Mouse (Mus musculus): Measurements from ENCODE around the gene Olfr801. TPM values are rescaled to one million over a fixed set of nuclear protein-coding genes. Genes with fewer than 3 reads are reported as not detected.

Olfr801 gene
- not detected in 2 replicates for polyA plus RNA-seq (2012; rRNA removed)

GRCm38 (mm10) chr10:129673765-129674164 lies at the start of gene Olfr801:
Gene Olfr801 (minus strand): TSS chr10:129673865.
- 59% methylated on average over 1 of the region's 1 CpGs for WGBS
- no peak for TF ChIP-seq CTCF (IDR thresholded peaks at IDR 0.05; ENCODE audit: insufficient read depth, low read length)
- no peaks in the 10 kb centered on the region for H3K4me1 ChIP-seq (ENCODE audit: control insufficient read depth, insufficient read depth, low read length)
- no peak for DNase-seq
- no peak within 1 kb of the TSS for H3K4me3 ChIP-seq (replicated peaks; ENCODE audit: extremely low read depth, low read depth, low read length)

GRCm38 (mm10) chr10:129702910-129703309 lies 29.2 kb upstream of the Olfr801 start, which contains the start of gene Olfr804:
Gene Olfr804 (plus strand): TSS chr10:129703210.
- no peak for TF ChIP-seq POLR2A (IDR thresholded peaks at IDR 0.05; ENCODE audit: borderline replicate concordance, extremely low read depth, low read depth, low read length)
- no peak for TF ChIP-seq CTCF (IDR thresholded peaks at IDR 0.05; ENCODE audit: insufficient read depth, low read length)
- Histone ChIP-seq H3K4me3 (replicated peaks; ENCODE audit: extremely low read depth, low read depth, low read length) (no peak within 1 kb of the TSS), H3K4me1 (ENCODE audit: control insufficient read depth, insufficient read depth, low read length) (no peaks in the 10 kb centered on the region)
- no peak for DNase-seq

- no peak within 1 kb of the TSS for H3K4me3 ChIP-seq (replicated peaks; ENCODE audit: extremely low read depth, low read depth, low read length)
- TF ChIP-seq POLR2A (IDR thresholded peaks at IDR 0.05; ENCODE audit: borderline replicate concordance, extremely low read depth, low read depth, low read length) (no peak), CTCF (IDR thresholded peaks at IDR 0.05; ENCODE audit: insufficient read depth, low read length) (no peak)
- DNase-seq = no peak
- WGBS = 61% methylated on average over 2 of the region's 2 CpGs
- no peaks in the 10 kb centered on the region for H3K4me1 ChIP-seq (ENCODE audit: control insufficient read depth, insufficient read depth, low read length)
Measured at GRCm38 (mm10) chr10:129694186-129694585, 20.5 kb upstream of the Olfr801 start, which contains the start of gene Olfr803. Gene Olfr803 (minus strand): TSS chr10:129694286.

- DNase-seq = no peak
- 41% methylated on average over 1 of the region's 1 CpGs for WGBS
- Histone ChIP-seq H3K4me3 (replicated peaks; ENCODE audit: extremely low read depth, low read depth, low read length) (no peak within 1 kb of the TSS), H3K4me1 (ENCODE audit: control insufficient read depth, insufficient read depth, low read length) (no peaks in the 10 kb centered on the region)
- TF ChIP-seq POLR2A (IDR thresholded peaks at IDR 0.05; ENCODE audit: borderline replicate concordance, extremely low read depth, low read depth, low read length) (no peak), CTCF (IDR thresholded peaks at IDR 0.05; ENCODE audit: insufficient read depth, low read length) (no peak)
Measured at GRCm38 (mm10) chr10:129688069-129688468, 14.4 kb upstream of the Olfr801 start, which contains the start of gene Olfr802. Gene Olfr802 (minus strand): TSS chr10:129688169.

- H3K4me1 ChIP-seq (ENCODE audit: control insufficient read depth, insufficient read depth, low read length) = no peaks in the 10 kb centered on the region
- TF ChIP-seq CTCF (IDR thresholded peaks at IDR 0.05; ENCODE audit: insufficient read depth, low read length) (no peak), POLR2A (IDR thresholded peaks at IDR 0.05; ENCODE audit: borderline replicate concordance, extremely low read depth, low read depth, low read length) (no peak)
- no peak within 1 kb of the TSS for H3K4me3 ChIP-seq (replicated peaks; ENCODE audit: extremely low read depth, low read depth, low read length)
- DNase-seq = no peak
Measured at GRCm38 (mm10) chr10:129657394-129657793, 16.3 kb downstream of the Olfr801 start, which contains the start of gene Olfr800. Gene Olfr800 (plus strand): TSS chr10:129657694.

- no peak for DNase-seq
- H3K4me1 ChIP-seq (ENCODE audit: control insufficient read depth, insufficient read depth, low read length) = no peaks in the 10 kb centered on the region
- H3K4me3 ChIP-seq (replicated peaks; ENCODE audit: extremely low read depth, low read depth, low read length) = no peak overlapping the region
- WGBS = 87% methylated on average over 1 of the region's 1 CpGs
- TF ChIP-seq CTCF (IDR thresholded peaks at IDR 0.05; ENCODE audit: insufficient read depth, low read length) (no peak), POLR2A (IDR thresholded peaks at IDR 0.05; ENCODE audit: borderline replicate concordance, extremely low read depth, low read depth, low read length) (no peak)
Measured at GRCm38 (mm10) chr10:129651763-129652162, 21.9 kb downstream of the Olfr801 start.

- TF ChIP-seq CTCF (IDR thresholded peaks at IDR 0.05; ENCODE audit: insufficient read depth, low read length) = no peak
- TF ChIP-seq POLR2A (IDR thresholded peaks at IDR 0.05; ENCODE audit: borderline replicate concordance, extremely low read depth, low read depth, low read length) = no peak
- H3K4me3 ChIP-seq (replicated peaks; ENCODE audit: extremely low read depth, low read depth, low read length) = no peak within 1 kb of the TSS
- 12% methylated on average over 1 of the region's 1 CpGs for WGBS
- DNase-seq = no peak
- no peaks in the 10 kb centered on the region for H3K4me1 ChIP-seq (ENCODE audit: control insufficient read depth, insufficient read depth, low read length)
Measured at GRCm38 (mm10) chr10:129637184-129637583, 36.5 kb downstream of the Olfr801 start, which contains the start of gene Olfr799. Gene Olfr799 (plus strand): TSS chr10:129637484.

- Histone ChIP-seq H3K4me1 (ENCODE audit: control insufficient read depth, insufficient read depth, low read length) (no peaks in the 10 kb centered on the region), H3K4me3 (replicated peaks; ENCODE audit: extremely low read depth, low read depth, low read length) (no peak within 1 kb of the TSS)
- no peak for DNase-seq
- 70% methylated on average over 1 of the region's 1 CpGs for WGBS
- TF ChIP-seq POLR2A (IDR thresholded peaks at IDR 0.05; ENCODE audit: borderline replicate concordance, extremely low read depth, low read depth, low read length) (no peak), CTCF (IDR thresholded peaks at IDR 0.05; ENCODE audit: insufficient read depth, low read length) (no peak)
Measured at GRCm38 (mm10) chr10:129627834-129628233, 45.8 kb downstream of the Olfr801 start, which contains the start of gene Olfr798. Gene Olfr798 (minus strand): TSS chr10:129627934.

GRCm38 (mm10) chr10:129623251-129623650 lies 50.4 kb downstream of the Olfr801 start:
- H3K4me3 ChIP-seq (replicated peaks; ENCODE audit: extremely low read depth, low read depth, low read length) = no peak overlapping the region
- DNase-seq = no peak
- no peaks in the 10 kb centered on the region for H3K4me1 ChIP-seq (ENCODE audit: control insufficient read depth, insufficient read depth, low read length)
- TF ChIP-seq CTCF (IDR thresholded peaks at IDR 0.05; ENCODE audit: insufficient read depth, low read length) = no peak

GRCm38 (mm10) chr10:129621724-129622123 lies 51.9 kb downstream of the Olfr801 start:
- 19% methylated on average over 1 of the region's 1 CpGs for WGBS
- no peak for DNase-seq
- TF ChIP-seq CTCF (IDR thresholded peaks at IDR 0.05; ENCODE audit: insufficient read depth, low read length) (no peak), POLR2A (IDR thresholded peaks at IDR 0.05; ENCODE audit: borderline replicate concordance, extremely low read depth, low read depth, low read length) (no peak)

More at GRCm38 (mm10) chr10:129621724-129622123, 51.9 kb downstream of the Olfr801 start:
- Histone ChIP-seq H3K4me3 (replicated peaks; ENCODE audit: extremely low read depth, low read depth, low read length) (no peak overlapping the region), H3K4me1 (ENCODE audit: control insufficient read depth, insufficient read depth, low read length) (no peaks in the 10 kb centered on the region)

Other genes starting within 250 kb of the Olfr801 start
- not detected in 2 replicates for gene Olfr786, start 246.6 kb downstream of the Olfr801 start, polyA plus RNA-seq (2012; rRNA removed)
- not detected in 2 replicates for gene Olfr787, start 212.0 kb downstream of the Olfr801 start, polyA plus RNA-seq (2012; rRNA removed)
- not detected in 2 replicates for gene Olfr788, start 202.9 kb downstream of the Olfr801 start, polyA plus RNA-seq (2012; rRNA removed)
- not detected in 2 replicates for gene Olfr789, start 189.1 kb downstream of the Olfr801 start, polyA plus RNA-seq (2012; rRNA removed)
- not detected in 2 replicates for gene Olfr790, start 175.4 kb downstream of the Olfr801 start, polyA plus RNA-seq (2012; rRNA removed)
- gene Olfr791, start 152.1 kb downstream of the Olfr801 start, polyA plus RNA-seq (2012; rRNA removed) = not detected in 2 replicates
- not detected in 2 replicates for gene Olfr792, start 134.7 kb downstream of the Olfr801 start, polyA plus RNA-seq (2012; rRNA removed)
- not detected in 2 replicates for gene Olfr794, start 106.2 kb downstream of the Olfr801 start, polyA plus RNA-seq (2012; rRNA removed)
- gene Olfr796, start 61.3 kb downstream of the Olfr801 start, polyA plus RNA-seq (2012; rRNA removed) = not detected in 2 replicates
- gene Olfr798, start 45.9 kb downstream of the Olfr801 start, polyA plus RNA-seq (2012; rRNA removed) = not detected in 2 replicates
- gene Olfr799, start 36.4 kb downstream of the Olfr801 start, polyA plus RNA-seq (2012; rRNA removed) = not detected in 2 replicates
- gene Olfr800, start 16.2 kb downstream of the Olfr801 start, polyA plus RNA-seq (2012; rRNA removed) = not detected in 2 replicates
- gene Olfr802, start 14.3 kb upstream of the Olfr801 start, polyA plus RNA-seq (2012; rRNA removed) = not detected in 2 replicates
- gene Olfr803, start 20.4 kb upstream of the Olfr801 start, polyA plus RNA-seq (2012; rRNA removed) = not detected in 2 replicates
- not detected in 2 replicates for gene Olfr804, start 29.3 kb upstream of the Olfr801 start, polyA plus RNA-seq (2012; rRNA removed)
- not detected in 2 replicates for gene Olfr805, start 55.5 kb upstream of the Olfr801 start, polyA plus RNA-seq (2012; rRNA removed)
- not detected in 2 replicates for gene Olfr806, start 68.1 kb upstream of the Olfr801 start, polyA plus RNA-seq (2012; rRNA removed)
- not detected in 2 replicates for gene Olfr807, start 83.9 kb upstream of the Olfr801 start, polyA plus RNA-seq (2012; rRNA removed)
- gene Olfr808, start 91.6 kb upstream of the Olfr801 start, polyA plus RNA-seq (2012; rRNA removed) = not detected in 2 replicates
- not detected in 2 replicates for gene Olfr809, start 100.8 kb upstream of the Olfr801 start, polyA plus RNA-seq (2012; rRNA removed)
- gene Olfr810, start 121.1 kb upstream of the Olfr801 start, polyA plus RNA-seq (2012; rRNA removed) = not detected in 2 replicates
- gene Olfr811, start 130.5 kb upstream of the Olfr801 start, polyA plus RNA-seq (2012; rRNA removed) = not detected in 2 replicates
- gene Olfr812, start 172.2 kb upstream of the Olfr801 start, polyA plus RNA-seq (2012; rRNA removed) = not detected in 2 replicates
- not detected in 2 replicates for gene Olfr813, start 181.5 kb upstream of the Olfr801 start, polyA plus RNA-seq (2012; rRNA removed)
- gene Olfr814, start 206.0 kb upstream of the Olfr801 start, polyA plus RNA-seq (2012; rRNA removed) = not detected in 2 replicates
- gene Olfr815, start 232.0 kb upstream of the Olfr801 start, polyA plus RNA-seq (2012; rRNA removed) = not detected in 2 replicates
- gene Olfr816, start 241.7 kb upstream of the Olfr801 start, polyA plus RNA-seq (2012; rRNA removed) = not detected in 2 replicates